Mouse (Mus musculus) kidney, adult 11 months (tissue): Measurements from ENCODE around the gene Klhl12.
A peak's percentile ranks its signal among the peaks of the same experiment; 100 is the strongest.
"Not testable (repeated sequence)": the region's sequence is repeated elsewhere in the genome, so short reads cannot be mapped to it uniquely, and the experiment has no call there.

Source experiments
- DNase-seq: peaks from one replicate; pipeline ENCODE4 v3.0.0; 2022

Gene Klhl12

DNA sequence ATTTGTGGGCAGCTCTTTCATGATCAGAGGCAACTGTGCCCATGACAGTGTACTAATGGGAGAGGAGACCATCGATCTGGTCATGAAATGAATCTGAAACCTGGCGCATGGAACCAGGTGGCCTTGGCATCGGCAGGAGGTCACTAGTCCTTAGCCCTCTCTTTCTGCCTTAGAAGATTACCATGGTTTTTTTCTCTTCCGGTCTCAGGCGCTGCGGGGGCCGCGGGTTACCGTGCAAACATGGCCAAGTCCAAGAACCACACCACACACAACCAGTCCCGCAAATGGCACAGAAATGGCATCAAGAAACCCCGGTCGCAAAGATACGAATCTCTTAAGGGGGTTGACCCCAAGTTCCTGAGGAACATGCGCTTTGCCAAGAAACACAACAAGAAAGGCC, 62.5 kb downstream of the Klhl12 start:
- DNase-seq, result not testable (repeated sequence)

GRCm38 (mm10) chr1:134518677-134519076, 63.3 kb downstream of the Klhl12 start:
- DNase-seq, result peak; percentile 84

GRCm38 (mm10) chr1:134519201-134519600, 63.9 kb downstream of the Klhl12 start:
- DNase-seq, result not testable (repeated sequence)

- no peak for DNase-seq
These were observed 64.8 kb downstream of the Klhl12 start for GRCm38 (mm10) chr1:134520001-134520721.

DNA sequence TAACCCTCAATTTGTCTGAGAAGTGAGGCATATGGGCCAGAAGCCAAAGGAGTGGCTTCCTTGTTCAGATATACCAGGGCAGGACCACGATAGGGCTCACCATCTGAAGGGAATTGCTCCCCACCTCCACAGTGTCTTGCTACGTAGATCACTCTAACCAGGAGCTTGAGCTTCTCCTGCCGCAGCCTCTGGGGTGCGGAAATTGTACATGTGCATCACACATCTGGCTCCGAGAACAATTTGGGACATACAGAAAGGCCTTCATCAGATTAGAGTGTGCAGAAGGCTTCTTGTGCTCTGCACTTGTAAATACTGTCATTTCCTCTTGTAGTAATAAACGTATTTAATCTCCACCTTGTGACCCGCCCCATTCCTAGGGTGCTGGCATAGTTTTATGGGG, 65.8 kb downstream of the Klhl12 start:
- DNase-seq, result no peak

DNA sequence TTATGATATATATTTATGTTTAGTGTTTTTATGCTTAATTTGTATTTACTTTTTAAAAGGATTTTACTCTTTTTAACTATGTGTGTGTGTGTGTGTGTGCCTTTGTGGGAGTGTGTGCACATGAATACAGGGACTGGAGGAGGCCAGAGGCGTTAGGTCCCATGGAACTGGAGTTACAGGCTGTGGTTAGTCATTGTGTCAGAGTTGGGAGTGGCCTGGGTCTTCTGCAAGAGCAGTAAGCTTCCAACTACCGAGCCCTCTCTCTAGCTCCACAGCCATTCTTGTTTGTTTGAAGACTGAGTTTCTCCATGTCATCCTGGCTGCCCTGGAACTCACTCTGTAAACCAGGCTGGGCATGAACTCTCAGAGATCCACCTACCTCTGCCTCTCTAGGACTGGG, 67.0 kb downstream of the Klhl12 start:
- DNase-seq, result no peak

- no peak for DNase-seq
These were observed 69.1 kb downstream of the Klhl12 start for GRCm38 (mm10) chr1:134524424-134524823.

GRCm38 (mm10) chr1:134525015-134525414, 69.7 kb downstream of the Klhl12 start:
- DNase-seq, result no peak

DNA sequence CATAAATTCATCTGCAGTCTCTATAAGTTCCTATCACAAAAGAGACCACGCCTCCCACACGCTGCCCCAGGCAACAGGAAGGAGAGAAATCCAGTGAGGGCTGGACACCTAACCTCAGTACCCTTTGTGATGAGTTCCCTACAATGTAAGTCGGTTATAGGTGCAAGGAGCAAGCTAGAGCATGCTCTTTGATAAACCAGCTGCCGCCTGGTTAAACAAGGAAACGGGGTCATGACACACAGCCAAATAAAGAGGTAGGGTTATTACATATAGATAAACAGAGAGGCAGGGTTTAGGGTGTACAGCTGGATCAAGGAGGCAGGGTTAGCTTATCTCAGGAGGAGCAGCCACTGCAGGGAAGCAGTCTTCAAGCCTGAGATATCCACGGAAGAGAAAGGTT, 71.4 kb downstream of the Klhl12 start:
- DNase-seq, result no peak

DNA sequence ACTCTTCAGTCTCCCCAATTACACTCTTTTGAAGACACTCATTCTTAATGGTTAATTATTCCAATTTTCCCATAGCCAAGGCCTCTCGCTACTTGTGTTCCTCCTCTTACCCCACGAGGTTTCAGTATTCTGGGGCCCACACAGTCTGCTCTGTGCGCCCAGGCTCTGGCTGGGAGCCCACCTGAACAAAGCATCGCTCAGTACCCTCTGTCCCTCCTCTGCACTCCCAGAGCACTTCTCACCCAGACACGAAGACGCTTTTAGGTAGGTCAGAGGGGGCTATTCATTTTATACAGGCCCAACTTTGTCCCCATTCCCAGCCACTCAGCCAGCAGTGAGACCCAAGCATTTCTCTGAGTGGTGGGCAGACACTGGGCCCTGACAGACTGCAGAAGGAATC, 75.3 kb downstream of the Klhl12 start:
- no peak for DNase-seq

- not testable (repeated sequence) for DNase-seq
These were observed 78.4 kb downstream of the Klhl12 start for GRCm38 (mm10) chr1:134533710-134534109.

DNA sequence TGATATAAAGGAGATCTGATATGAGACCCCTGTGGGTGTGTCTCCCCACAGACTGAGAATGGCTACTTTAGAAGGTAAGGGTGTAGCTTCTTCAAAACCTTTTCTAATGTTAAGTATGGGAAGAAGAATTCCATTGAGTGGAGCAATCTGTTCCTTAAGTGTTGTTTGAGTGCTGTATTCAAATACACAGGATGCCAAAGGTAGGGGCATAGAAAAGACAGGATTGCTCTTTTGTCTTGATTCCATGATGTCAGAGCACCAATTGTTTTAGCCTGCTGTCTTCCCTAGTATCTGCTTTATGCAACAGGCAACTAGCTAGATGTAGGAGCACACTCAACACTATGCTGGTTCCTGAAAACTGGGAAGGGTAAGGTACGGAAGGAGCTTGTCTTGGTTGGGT, 79.7 kb downstream of the Klhl12 start:
- DNase-seq, result no peak

DNA sequence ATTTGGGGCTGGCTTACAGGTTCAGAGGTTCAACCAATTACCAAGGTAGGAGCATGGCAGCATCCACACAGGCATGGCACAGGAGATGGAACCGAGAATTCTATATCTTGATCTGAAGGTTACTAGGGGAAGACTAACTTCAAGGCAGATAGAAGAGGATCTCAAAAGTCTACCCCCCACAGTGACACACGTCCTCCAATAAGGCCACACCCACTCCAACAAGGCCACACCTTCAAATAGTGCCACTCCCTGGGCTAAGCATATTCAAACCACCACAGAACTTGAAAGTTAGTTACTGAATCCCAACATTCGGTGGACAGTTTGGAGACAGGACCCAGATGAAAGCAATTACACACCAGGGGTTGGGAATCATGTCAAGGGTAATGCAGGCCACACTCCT, 80.2 kb downstream of the Klhl12 start:
- DNase-seq, result no peak

DNA sequence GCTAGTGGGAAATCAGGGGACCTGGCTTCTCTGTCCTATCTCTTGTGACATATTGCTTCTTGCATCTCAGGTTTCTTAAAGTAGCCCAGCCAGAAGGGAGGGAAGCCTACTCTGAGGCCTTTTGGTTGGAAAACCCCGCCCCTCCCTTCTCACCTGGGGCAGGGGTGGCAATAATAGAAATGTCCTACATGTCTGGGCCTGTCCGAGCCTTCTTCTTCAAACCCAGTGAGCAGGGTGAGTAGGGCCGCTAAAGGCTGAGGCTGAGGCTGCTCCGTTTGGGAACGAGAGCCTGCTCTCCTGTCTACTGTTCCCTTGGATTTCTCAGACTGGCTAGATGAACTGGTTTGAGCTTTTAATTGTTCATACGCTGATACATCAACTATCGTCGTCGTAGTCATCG, 85.3 kb downstream of the Klhl12 start:
- DNase-seq, result no peak
